ENCODE assay signal across 11 mouse cellular contexts in the genomic region with DNA sequence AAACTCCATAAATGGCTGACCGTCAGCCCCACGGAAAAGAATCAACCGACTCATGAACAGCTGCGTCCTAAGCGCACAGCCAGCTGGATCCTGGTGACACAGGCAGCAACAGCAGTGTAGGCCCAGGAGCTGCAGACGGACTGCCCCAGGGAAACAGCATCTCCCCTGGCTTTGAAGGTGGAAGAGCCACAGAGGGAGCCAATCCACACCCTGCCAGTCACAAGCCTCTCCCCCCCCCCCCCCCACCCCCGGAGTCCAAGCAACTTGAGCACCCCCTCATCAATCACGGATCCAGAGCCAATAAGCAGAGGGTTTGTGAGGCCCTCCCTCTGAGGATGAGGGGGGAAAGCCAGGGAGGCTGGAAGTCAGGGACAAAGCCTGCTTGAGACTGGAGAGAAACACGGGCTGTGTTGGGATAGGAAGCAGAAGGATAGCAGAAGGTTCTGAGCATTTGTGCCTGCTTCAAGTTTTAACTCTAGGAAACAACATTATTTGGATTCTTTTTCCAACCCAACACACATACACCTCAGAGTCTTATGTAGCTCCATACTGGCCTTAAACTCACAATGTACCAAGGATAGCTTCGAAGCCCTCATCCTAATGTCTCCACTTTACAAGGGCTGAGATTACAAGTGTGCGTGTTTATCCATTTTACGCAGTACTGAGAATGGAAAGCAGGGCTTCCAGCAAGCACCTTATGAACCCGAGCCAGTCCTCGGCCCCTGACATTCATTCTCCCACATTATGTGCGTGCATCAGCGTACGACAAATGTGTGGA. TPM values are rescaled to one million over a fixed set of nuclear protein-coding genes. Genes with fewer than 3 reads are reported as not detected.
DNase-seq lines count a peak whose midpoint lies in the region; ATAC-seq lines count a peak whose summit lies in the region.
"Had no signal": no experiment of that assay in that cellular context is flagged by ENCODE, and none has a peak within 500 bp of the region (broad histone marks: within the 10 kb centered on the region; RNA-seq: fewer than 3 reads in every experiment).

No protein-coding gene starts in this region.

- no peak overlapping the region for H3K27ac ChIP-seq in hindbrain, embryonic 16.5 days (ENCODE audit: low read depth, low read length)
- no peak overlapping the region for H3K27ac ChIP-seq in neural tube, embryonic 15.5 days (replicated peaks)

- no peaks in the 10 kb centered on the region for H3K4me1 ChIP-seq in hindbrain, embryonic 16.5 days (ENCODE audit: control insufficient read depth, insufficient read depth, low read depth, low read length)
- peaks cover 6% of the 10 kb centered on the region for H3K4me1 ChIP-seq in neural tube, embryonic 15.5 days

- H3K4me2 ChIP-seq in hindbrain, embryonic 16.5 days (ENCODE audit: low read length): no peak overlapping the region
- H3K4me2 ChIP-seq in neural tube, embryonic 15.5 days: peak overlapping the region; percentile 25; the same call in 1 of the 2 replicates

- H3K4me3 ChIP-seq in hindbrain, embryonic 16.5 days (ENCODE audit: low read length): no peak overlapping the region
- no peak overlapping the region for H3K4me3 ChIP-seq in neural tube, embryonic 15.5 days (replicated peaks)

- H3K9me3 ChIP-seq in hindbrain, embryonic 16.5 days (ENCODE audit: control insufficient read depth, low read length): no peaks in the 10 kb centered on the region
- no peaks in the 10 kb centered on the region for H3K9me3 ChIP-seq in neural tube, embryonic 15.5 days (replicated peaks)

- 44% methylated on average over 17 of the region's 17 CpGs for WGBS in hindbrain, embryonic 16.5 days
- whole genome bisulfite sequencing in neural tube, embryonic 15.5 days: 44% methylated on average over 17 of the region's 17 CpGs

- no peak overlapping the region for H3K9ac ChIP-seq in hindbrain, embryonic 16.5 days (ENCODE audit: low read depth, low read length)
- H3K9ac ChIP-seq in neural tube, embryonic 15.5 days (replicated peaks): no peak overlapping the region

- no peaks in the 10 kb centered on the region for H3K36me3 ChIP-seq in hindbrain, embryonic 16.5 days (ENCODE audit: control insufficient read depth, insufficient read depth, low read length)
- no peaks in the 10 kb centered on the region for H3K36me3 ChIP-seq in neural tube, embryonic 15.5 days

- ATAC-seq in hindbrain, embryonic 16.5 days: peak; percentile 73
- no peak for ATAC-seq in neural tube, embryonic 15.5 days (ENCODE audit: low FRiP score)

- no peaks in the 10 kb centered on the region for H3K27me3 ChIP-seq in hindbrain, embryonic 16.5 days (replicated peaks; ENCODE audit: control insufficient read depth, insufficient read depth, low read length)
- H3K27me3 ChIP-seq in neural tube, embryonic 15.5 days (replicated peaks): no peaks in the 10 kb centered on the region

- DNase-seq in heart, adult 11 months: peak; percentile 96
- no peak for DNase-seq in heart, postnatal 4 days
- DNase-seq in gastrocnemius, postnatal 10 days: peak; percentile 27
- no peak for DNase-seq in urinary bladder, postnatal 14 days (ENCODE audit: low spot score)
- DNase-seq in kidney, adult 9 months: no peak
- no peak for DNase-seq in cerebellum, adult 11-12 months
- DNase-seq: cerebellum, postnatal 14 days had no signal

RNA-seq across cellular contexts. Expression of a gene that starts 46.8 kb away (rescaled TPM):
- total RNA-seq in heart, postnatal 4 days (2021): not detected
- under 1 TPM in 1 of 2 experiments, not detected in 1; 0.09 TPM for total RNA-seq in gastrocnemius, postnatal 10 days (2021)
- 0.79 and 0.90 TPM in 2 replicates for polyA plus RNA-seq in hindbrain, embryonic 16.5 days (2015; fragmentation: Nextera tagmentation; extraction: Ambion mirVana)
- 0.50 and 0.69 TPM in 2 replicates for polyA plus RNA-seq in neural tube, embryonic 15.5 days (2015; fragmentation: Nextera tagmentation; extraction: Ambion mirVana)
- total RNA-seq: hematopoietic stem cell, adult 5-6 weeks had no signal
- polyA plus RNA-seq: liver, embryonic 16.5 days had no signal

Comparison
In these comparisons a context has a peak if more than half of its experiments do, and no peak if none do; other contexts are left out.
1. DNase-seq: peak in heart, adult 11 months (single experiment) and gastrocnemius, postnatal 10 days (single experiment); none in heart, postnatal 4 days (single experiment), urinary bladder, postnatal 14 days (single experiment), kidney, adult 9 months (single experiment) and cerebellum, adult 11-12 months (single experiment).